Mouse (Mus musculus) spleen, adult 2 months (tissue): Measurements from ENCODE around the gene Uba1.

Source experiments
- CTCF ChIP-seq: fragments of 200-500 bp; IDR thresholded peaks from 2 replicates; pipeline ENCODE4 v1.5.1; 2011; ENCODE audit warnings: mild to moderate bottlenecking, inconsistent platforms; ENCODE audit not compliant: insufficient read depth, insufficient read length, insufficient replicate concordance; ENCODE audit errors: extremely low read depth
- POLR2A ChIP-seq: fragments of 200-500 bp; IDR thresholded peaks from 2 replicates; pipeline ENCODE4 v1.6.1; 2011; ENCODE audit warnings: low read depth, low read length, inconsistent platforms

DNA sequence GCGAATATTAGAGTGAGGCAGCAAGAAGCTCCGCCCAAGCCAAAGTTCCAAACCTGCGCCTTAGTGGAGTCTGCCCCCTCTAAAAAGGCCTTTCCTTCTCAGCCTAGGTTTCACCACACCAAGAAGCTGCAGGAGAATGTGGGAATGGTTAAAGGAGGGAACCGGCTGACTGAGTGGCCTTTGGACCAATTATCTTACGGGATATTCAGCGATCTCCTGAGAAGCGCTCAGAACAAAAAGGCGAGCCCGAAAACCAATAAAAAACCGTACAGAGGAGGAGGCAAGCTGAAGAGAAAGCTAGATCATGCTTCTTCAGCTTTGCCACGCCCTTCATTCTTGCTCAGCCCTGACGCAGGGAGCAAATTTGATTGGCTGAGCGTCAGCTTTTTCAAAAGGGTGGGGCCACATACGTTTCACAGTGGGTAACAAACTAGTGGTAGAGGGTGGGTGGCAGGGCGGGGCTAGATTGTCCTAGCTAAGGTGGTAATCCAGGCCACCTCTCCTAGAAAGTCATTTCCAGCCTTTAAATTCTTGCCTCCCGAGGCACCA, 29.5 kb downstream of the Uba1 start, which contains the start of gene Cdk16:
- TF ChIP-seq CTCF: no peak
- TF ChIP-seq POLR2A: peak; percentile 5; the same call in 1 of the 2 replicates
